Mouse (Mus musculus) lung, embryonic 15.5 days (tissue): Measurements from ENCODE around the gene Zfp1. TPM values are rescaled to one million over a fixed set of nuclear protein-coding genes. Genes with fewer than 3 reads are reported as not detected.

Source experiments
- ATAC-seq: fragments of 200-750 bp; cut with Nextera tagmentation; 2 replicates; pipeline ENCODE4 v1.8.0; 2017; ENCODE audit warnings: moderate number of reproducible peaks, borderline replicate concordance; ENCODE audit not compliant: low FRiP score, low TSS enrichment; ENCODE audit errors: extremely low read depth
- H3K27ac ChIP-seq: fragments of 300-500 bp; sonication (generic); 2 replicates; pipeline ENCODE4 v1.5.1; 2015; ENCODE audit warnings: moderate library complexity, mild to moderate bottlenecking, inconsistent platforms
- H3K27me3 ChIP-seq: fragments of 300-500 bp; sonication (generic); 2 replicates; pipeline ENCODE4 v1.6.1; 2015; ENCODE audit warnings: inconsistent platforms
- H3K36me3 ChIP-seq: fragments of 300-500 bp; sonication (generic); 2 replicates; pipeline ENCODE4 v1.6.1; 2015; ENCODE audit warnings: inconsistent platforms
- H3K4me1 ChIP-seq: fragments of 300-500 bp; sonication (generic); 2 replicates; pipeline ENCODE4 v1.6.1; 2015; ENCODE audit warnings: inconsistent platforms
- H3K4me2 ChIP-seq: fragments of 300-500 bp; sonication (generic); 2 replicates; pipeline ENCODE4 v1.6.1; 2015; ENCODE audit warnings: inconsistent platforms, mild to moderate bottlenecking, moderate library complexity
- H3K4me3 ChIP-seq: fragments of 300-500 bp; sonication (generic); 2 replicates; pipeline ENCODE4 v1.5.1; 2015; ENCODE audit warnings: mild to moderate bottlenecking, inconsistent platforms
- H3K9ac ChIP-seq: fragments of 300-500 bp; sonication (generic); 2 replicates; pipeline ENCODE4 v1.6.1; 2015; ENCODE audit warnings: inconsistent platforms
- H3K9me3 ChIP-seq: fragments of 300-500 bp; sonication (generic); 2 replicates; pipeline ENCODE4 v1.6.1; 2016; ENCODE audit warnings: inconsistent platforms
- WGBS: fragments of 180-500 bp; shearing (Covaris S2); methylation state at CpG from one replicate; pipeline ENCODE4 v1.1.7; 2015; 5-methylcytosine and 5-hydroxymethylcytosine counted together
- microRNA-seq: library from miRNA; unstranded; fragments of <30 nt; microRNA quantifications from one replicate; pipeline ENCODE4, GENCODE M21; 2016
- polyA plus RNA-seq: library from polyadenylated mRNA; unstranded; fragments of >200 nt; fragmentation: Nextera tagmentation; extraction: Ambion mirVana; gene quantifications from 2 replicates; pipeline ENCODE4 v1.2.1, GENCODE M21; 2015

The Zfp1 gene
- polyA plus RNA-seq, 1 experiment from 2014 or later = 20.0 TPM

GRCm38 (mm10) chr8:111717866-111718265, 74.7 kb downstream of the Zfp1 start:
- Histone ChIP-seq H3K4me3 (no peak overlapping the region), H3K9ac (no peak overlapping the region), H3K4me2 (no peak overlapping the region), H3K27me3 (no peaks in the 10 kb centered on the region), H3K9me3 (no peaks in the 10 kb centered on the region), H3K4me1 (peaks cover 45% of the 10 kb centered on the region), H3K36me3 (peaks cover 51% of the 10 kb centered on the region), H3K27ac (peak overlapping the region; percentile 86)
- WGBS = 50% methylated on average over 6 of the region's 6 CpGs
- peak; percentile 16; the same call in 1 of the 2 replicates for ATAC-seq

- peaks cover 45% of the 10 kb centered on the region for H3K4me1 ChIP-seq
- H3K9ac ChIP-seq = no peak overlapping the region
- H3K4me3 ChIP-seq = no peak overlapping the region
- 40% methylated on average over 5 of the region's 5 CpGs for WGBS
- no peak for ATAC-seq
- no peaks in the 10 kb centered on the region for H3K27me3 ChIP-seq
- peak overlapping the region; percentile 48 for H3K27ac ChIP-seq
- H3K9me3 ChIP-seq = no peaks in the 10 kb centered on the region
- H3K4me2 ChIP-seq = no peak overlapping the region
- H3K36me3 ChIP-seq = peaks cover 40% of the 10 kb centered on the region
Measured at GRCm38 (mm10) chr8:111718937-111719336, 75.7 kb downstream of the Zfp1 start.

- Histone ChIP-seq H3K27ac (no peak overlapping the region; the same call in 1 of the 2 replicates), H3K9ac (no peak overlapping the region), H3K4me1 (peaks cover 52% of the 10 kb centered on the region), H3K4me2 (no peak overlapping the region), H3K4me3 (no peak overlapping the region), H3K9me3 (no peaks in the 10 kb centered on the region), H3K36me3 (peaks cover 28% of the 10 kb centered on the region), H3K27me3 (no peaks in the 10 kb centered on the region)
- 31% methylated on average over 4 of the region's 4 CpGs for WGBS
- ATAC-seq = peak; percentile 25; the same call in 1 of the 2 replicates
Measured at GRCm38 (mm10) chr8:111720115-111720544, 76.9 kb downstream of the Zfp1 start.

Small RNA genes lying within 50 kb of the gene (microRNA-seq; reads per million reads assigned to microRNA genes)
- not detected for gene Mir7076

Other genes with a start within 250 kb of the Zfp1 start
- gene Fa2h, start 249.6 kb upstream of the Zfp1 start, polyA plus RNA-seq = 0.17 and 0.39 TPM in 2 replicates
- gene Wdr59, start 121.3 kb upstream of the Zfp1 start, polyA plus RNA-seq = 5.3 and 6.0 TPM in 2 replicates
- gene Znrf1, start 107.3 kb upstream of the Zfp1 start, polyA plus RNA-seq = 31.5 and 35.2 TPM in 2 replicates
- gene Ldhd, start 13.0 kb upstream of the Zfp1 start, polyA plus RNA-seq = 0.54 and 0.63 TPM in 2 replicates
- 0.17 and 10.5 TPM in 2 replicates for gene Ctrb1, start 47.6 kb downstream of the Zfp1 start, polyA plus RNA-seq
- gene Bcar1, start 100.4 kb downstream of the Zfp1 start, polyA plus RNA-seq = 40.7 and 42.6 TPM in 2 replicates
- gene Cfdp1, start 210.9 kb downstream of the Zfp1 start, polyA plus RNA-seq = 195 and 203 TPM in 2 replicates
- gene Tmem170, start 233.3 kb downstream of the Zfp1 start, polyA plus RNA-seq = 9.2 and 10.2 TPM in 2 replicates